Mouse (Mus musculus): ENCODE measurements around the gene Psmg1. TPM values are rescaled to one million over a fixed set of nuclear protein-coding genes. Genes with fewer than 3 reads are reported as not detected.
A peak's percentile ranks its signal among the peaks of the same experiment; 100 is the strongest.
"Not testable (repeated sequence)": the region's sequence is repeated elsewhere in the genome, so short reads cannot be mapped to it uniquely, and the experiment has no call there.

Gene Psmg1
- polyA plus RNA-seq, 1 experiment from 2014 or later = 87.1 TPM

DNA sequence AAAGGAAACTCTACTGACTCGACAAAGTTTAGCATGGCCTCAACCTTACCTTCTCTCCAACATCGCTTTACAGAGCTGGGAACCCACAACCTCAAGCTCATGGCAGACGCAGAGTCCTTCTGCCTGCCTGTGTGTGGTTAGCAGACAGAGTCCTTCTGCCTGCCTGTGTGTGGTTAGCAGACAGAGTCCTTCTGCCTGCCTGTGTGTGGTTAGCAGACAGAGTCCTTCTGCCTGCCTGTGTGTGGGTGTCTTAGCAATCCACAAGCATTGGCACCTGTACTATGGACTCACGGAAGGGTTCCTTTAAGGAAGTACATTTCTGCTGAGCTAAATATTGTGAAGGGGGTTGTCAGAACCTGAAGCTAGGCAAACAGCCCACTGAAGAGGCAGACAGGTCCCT, 3.8 kb upstream of the Psmg1 start:
- H3K27ac ChIP-seq; H3K9ac ChIP-seq; H3K4me3 ChIP-seq; H3K27me3 ChIP-seq; H3K9me3 ChIP-seq; H3K4me2 ChIP-seq (replicated peaks); ATAC-seq (ENCODE audit: low FRiP score, low read depth): not testable (repeated sequence)
- WGBS = 87% methylated on average over 4 of the region's 4 CpGs
- H3K4me1 ChIP-seq = peaks cover 13% of the 10 kb centered on the region
- H3K36me3 ChIP-seq = peaks cover 52% of the 10 kb centered on the region

DNA sequence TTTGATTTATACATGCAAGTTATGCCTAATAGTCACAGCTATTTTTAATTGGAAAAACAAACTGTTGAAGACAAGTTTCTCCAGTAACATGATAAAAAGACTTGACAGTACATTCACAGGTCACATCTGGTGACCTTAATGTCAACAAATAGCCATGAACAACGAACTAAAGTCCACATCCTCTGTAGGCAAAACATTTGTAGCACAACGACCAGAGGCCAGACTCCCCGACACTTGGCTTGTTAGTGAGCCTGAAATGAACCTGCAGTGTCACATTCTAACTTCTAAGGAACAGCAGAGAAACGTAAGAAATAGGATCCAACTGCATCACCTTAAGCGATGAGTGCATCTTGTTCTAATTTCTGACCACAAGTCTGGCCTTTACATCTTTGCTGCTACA, 1.8 kb upstream of the Psmg1 start:
- no peak for ATAC-seq (ENCODE audit: low FRiP score, low read depth)
- Histone ChIP-seq H3K4me3 (no peak overlapping the region), H3K9me3 (no peaks in the 10 kb centered on the region), H3K4me1 (peaks cover 19% of the 10 kb centered on the region), H3K9ac (no peak overlapping the region), H3K27me3 (no peaks in the 10 kb centered on the region), H3K36me3 (peaks cover 52% of the 10 kb centered on the region), H3K27ac (no peak overlapping the region), H3K4me2 (replicated peaks) (no peak overlapping the region)
- 46% methylated on average over 5 of the region's 5 CpGs for WGBS

DNA sequence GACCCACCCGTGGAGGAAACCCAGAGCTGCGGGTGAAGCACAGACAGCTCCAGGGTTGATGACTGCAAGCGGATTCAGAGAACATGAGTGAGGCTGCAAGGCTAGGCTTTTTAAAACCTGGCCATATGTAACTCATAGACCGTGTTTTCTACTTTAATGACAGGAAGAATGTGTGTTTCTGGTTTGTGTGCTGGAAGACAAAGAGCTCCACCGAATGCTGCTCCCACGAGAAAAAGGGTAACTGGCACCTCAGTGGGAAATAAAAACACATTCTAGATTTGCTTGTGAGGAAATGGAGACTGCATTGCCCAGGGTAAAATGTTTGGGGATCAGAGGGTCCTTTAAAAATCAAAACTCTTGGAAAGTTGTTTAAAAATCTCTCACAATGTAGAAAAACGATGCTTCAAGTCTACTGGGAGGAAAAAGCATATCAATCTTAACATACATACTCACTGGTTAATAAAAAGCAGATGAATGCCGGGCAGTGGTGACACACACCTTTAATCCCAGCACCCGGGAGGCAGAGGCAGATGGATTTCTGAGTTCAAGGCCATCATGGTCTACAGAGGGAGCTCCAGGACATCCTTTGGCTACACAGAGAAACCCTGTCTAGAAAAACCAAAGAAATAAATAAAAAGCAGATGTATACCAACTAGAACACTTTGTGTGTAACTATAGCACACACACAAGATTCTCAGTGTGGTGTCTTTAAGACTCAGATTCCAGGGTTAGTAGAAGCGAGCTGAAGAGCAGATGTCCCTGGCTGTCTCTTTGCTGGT, 551 bp upstream of the Psmg1 start:
- 5% methylated on average over 10 of the region's 10 CpGs for WGBS
- peak overlapping the region; percentile 80 for H3K4me3 ChIP-seq
- peaks cover 19% of the 10 kb centered on the region for H3K4me1 ChIP-seq
- H3K9ac ChIP-seq = peak overlapping the region; percentile 78
- no peak for ATAC-seq (ENCODE audit: low FRiP score, low read depth)
- peaks cover 52% of the 10 kb centered on the region for H3K36me3 ChIP-seq
- H3K4me2 ChIP-seq (replicated peaks) = peak overlapping the region; percentile 73
- no peaks in the 10 kb centered on the region for H3K27me3 ChIP-seq
- peak overlapping the region; percentile 91 for H3K27ac ChIP-seq
- H3K9me3 ChIP-seq = no peaks in the 10 kb centered on the region

DNA sequence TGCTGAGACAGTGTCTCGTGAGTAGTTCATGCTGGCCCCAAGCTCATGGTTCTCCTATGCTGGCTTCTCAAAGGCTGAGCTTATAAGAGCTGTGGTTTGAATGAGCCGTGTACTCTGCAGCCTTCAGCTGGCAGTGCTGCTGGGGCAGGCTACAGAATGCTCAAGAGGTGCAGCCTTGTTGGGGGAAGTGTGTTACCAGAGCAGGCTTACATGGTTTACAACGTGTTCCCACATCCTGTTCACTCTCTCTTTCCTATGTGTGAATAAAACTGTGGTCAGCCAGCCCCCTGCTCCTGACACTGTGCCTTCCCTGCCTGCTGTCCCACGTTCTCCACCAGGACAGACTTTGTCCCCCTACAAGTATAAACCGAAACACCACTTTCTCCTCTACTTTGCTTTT, 5.8 kb downstream of the Psmg1 start:
- H3K4me3 ChIP-seq = no peak overlapping the region
- WGBS = 78% methylated on average over 5 of the region's 5 CpGs
- H3K4me2 ChIP-seq (replicated peaks) = no peak overlapping the region
- no peak overlapping the region for H3K27ac ChIP-seq
- H3K9ac ChIP-seq = no peak overlapping the region
- no peaks in the 10 kb centered on the region for H3K9me3 ChIP-seq
- no peak for ATAC-seq (ENCODE audit: low FRiP score, low read depth)
- H3K27me3 ChIP-seq = no peaks in the 10 kb centered on the region
- H3K36me3 ChIP-seq = peaks cover 71% of the 10 kb centered on the region
- peaks cover 11% of the 10 kb centered on the region for H3K4me1 ChIP-seq

DNA sequence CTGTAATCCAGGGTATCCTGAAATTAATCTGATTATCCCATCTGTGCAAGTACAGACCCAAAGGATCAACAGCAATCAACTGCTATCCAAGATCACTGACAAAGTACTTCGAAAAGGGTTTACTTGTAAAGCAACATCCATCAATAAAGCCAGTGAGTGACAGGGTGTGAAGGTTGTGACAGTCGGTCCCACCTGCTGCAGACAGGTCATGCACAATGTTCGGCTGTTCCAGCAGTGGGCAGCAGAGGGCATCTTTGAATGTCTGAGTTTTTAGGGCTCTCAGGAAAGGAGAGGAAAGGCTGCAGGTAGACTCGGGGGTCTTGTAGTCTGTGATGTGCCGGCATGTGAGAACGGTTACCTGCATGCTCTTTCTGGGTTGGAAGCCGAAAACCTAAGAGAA, 7.2 kb downstream of the Psmg1 start:
- Histone ChIP-seq H3K36me3 (peaks cover 73% of the 10 kb centered on the region), H3K4me1 (0 out of 2 replicates have a peak, but pooled peaks cover 3% of the 10 kb centered on the region), H3K4me2 (replicated peaks) (no peak overlapping the region), H3K4me3 (no peak overlapping the region), H3K9ac (no peak overlapping the region), H3K27ac (no peak overlapping the region), H3K9me3 (no peaks in the 10 kb centered on the region), H3K27me3 (no peaks in the 10 kb centered on the region)
- WGBS = 78% methylated on average over 7 of the region's 7 CpGs
- no peak for ATAC-seq (ENCODE audit: low FRiP score, low read depth)

DNA sequence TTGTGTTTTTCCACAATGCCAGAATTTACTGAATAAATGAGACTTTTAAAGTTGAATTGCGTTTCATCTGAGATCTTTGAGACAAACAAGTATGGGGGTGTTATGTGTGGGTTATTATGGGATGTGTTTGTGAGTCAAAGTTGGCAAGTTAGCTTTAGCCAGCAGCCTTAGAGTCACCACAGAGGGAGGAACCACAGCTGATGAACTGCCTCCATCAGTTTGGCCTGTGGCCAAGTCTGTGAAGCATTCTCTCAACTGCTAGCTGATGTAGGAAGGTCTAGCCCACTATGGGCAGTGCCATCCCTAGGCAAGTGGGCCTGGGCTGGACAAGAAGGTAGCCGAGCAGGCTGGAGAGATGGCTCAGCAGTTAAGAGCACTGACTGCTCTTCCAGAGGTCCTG, 19.9 kb downstream of the Psmg1 start:
- no peak overlapping the region for H3K4me2 ChIP-seq (replicated peaks)
- ATAC-seq (ENCODE audit: low FRiP score, low read depth) = no peak
- no peaks in the 10 kb centered on the region for H3K9me3 ChIP-seq
- H3K27ac ChIP-seq = no peak overlapping the region
- no peaks in the 10 kb centered on the region for H3K4me1 ChIP-seq
- H3K36me3 ChIP-seq = no peaks in the 10 kb centered on the region
- H3K4me3 ChIP-seq = no peak overlapping the region
- no peak overlapping the region for H3K9ac ChIP-seq
- 85% methylated on average over 2 of the region's 2 CpGs for WGBS
- no peaks in the 10 kb centered on the region for H3K27me3 ChIP-seq

DNA sequence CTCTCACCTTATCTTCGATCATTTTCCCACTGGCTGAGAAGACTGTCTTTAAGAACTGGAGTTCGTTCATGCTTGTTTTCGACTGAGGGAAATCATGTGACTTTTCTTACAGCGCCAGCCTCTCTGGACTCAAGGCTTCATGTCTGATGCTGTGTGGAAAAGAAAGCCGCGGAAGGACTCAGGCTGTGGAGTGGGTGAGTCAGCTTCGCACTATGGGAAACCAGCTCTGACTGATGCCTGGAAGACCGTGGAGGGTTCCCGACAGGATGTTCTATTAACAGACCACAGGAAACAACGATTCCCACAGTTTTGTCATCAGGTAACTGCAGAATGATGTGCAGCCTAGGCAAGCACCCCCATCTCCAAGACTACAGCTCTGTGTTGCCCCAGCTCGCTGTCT, 23.3 kb downstream of the Psmg1 start:
- H3K9ac ChIP-seq = no peak overlapping the region
- H3K36me3 ChIP-seq = no peaks in the 10 kb centered on the region
- no peaks in the 10 kb centered on the region for H3K9me3 ChIP-seq
- no peak overlapping the region for H3K4me3 ChIP-seq
- H3K4me2 ChIP-seq (replicated peaks) = no peak overlapping the region
- WGBS = 85% methylated on average over 11 of the region's 11 CpGs
- H3K4me1 ChIP-seq = peaks cover 14% of the 10 kb centered on the region
- no peaks in the 10 kb centered on the region; the same call in 1 of the 2 replicates for H3K27me3 ChIP-seq
- no peak for ATAC-seq (ENCODE audit: low FRiP score, low read depth)
- no peak overlapping the region for H3K27ac ChIP-seq

DNA sequence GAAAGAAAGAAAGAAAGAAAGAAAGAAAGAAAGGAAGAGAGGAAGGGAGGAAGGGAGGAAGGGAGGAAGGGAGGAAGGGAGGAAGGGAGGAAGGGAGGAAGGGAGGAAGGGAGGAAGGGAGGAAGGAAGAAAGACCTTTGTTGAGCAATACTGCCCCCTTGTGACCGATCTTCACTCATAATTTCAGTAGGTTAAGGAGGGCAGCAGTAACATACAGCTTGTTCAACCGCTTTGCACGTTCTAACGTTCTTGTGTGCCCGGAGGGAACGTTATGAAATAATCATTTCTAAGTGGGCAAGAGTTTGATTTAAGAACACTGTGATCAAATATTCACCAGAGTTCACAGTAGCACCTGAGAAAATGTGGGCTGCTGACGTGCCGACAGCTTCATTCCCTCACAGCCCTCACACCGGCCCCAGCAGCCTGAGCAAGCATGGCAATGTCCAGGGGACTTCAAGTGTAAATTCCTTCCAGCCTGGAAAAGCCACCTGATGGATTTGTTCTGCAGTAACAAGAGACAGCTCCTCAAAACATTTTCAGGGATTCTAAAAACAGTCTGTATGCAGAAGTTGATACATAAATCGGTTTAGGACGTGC, 26.2 kb downstream of the Psmg1 start:
- no peak overlapping the region for H3K4me3 ChIP-seq
- ATAC-seq (ENCODE audit: low FRiP score, low read depth) = no peak
- H3K27me3 ChIP-seq = no peaks in the 10 kb centered on the region; the same call in 1 of the 2 replicates
- no peak overlapping the region for H3K27ac ChIP-seq
- WGBS = 32% methylated on average over 11 of the region's 11 CpGs
- peaks cover 19% of the 10 kb centered on the region for H3K4me1 ChIP-seq
- no peak overlapping the region for H3K9ac ChIP-seq
- H3K9me3 ChIP-seq = no peaks in the 10 kb centered on the region
- peak overlapping the region; percentile 19; the same call in 1 of the 2 replicates for H3K4me2 ChIP-seq (replicated peaks)
- H3K36me3 ChIP-seq = no peaks in the 10 kb centered on the region

DNA sequence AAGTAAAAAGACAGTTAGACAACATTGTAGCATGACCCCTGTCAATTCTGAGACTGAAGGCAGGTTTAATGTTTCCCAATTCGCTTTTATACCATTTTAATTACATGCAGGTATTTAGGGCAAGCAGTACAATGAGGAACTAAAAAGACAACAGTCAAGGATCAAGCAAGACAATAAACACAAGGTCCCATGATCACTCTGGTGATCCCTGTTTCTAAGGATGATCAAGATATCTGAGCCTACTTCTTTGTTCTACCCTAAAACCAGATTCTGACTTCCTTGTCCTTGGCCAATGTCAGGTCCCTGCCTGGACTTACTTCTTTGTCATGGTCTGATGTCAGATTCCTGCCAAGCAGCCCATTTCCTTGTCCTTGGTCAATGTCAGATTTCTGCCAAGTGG, 29.3 kb downstream of the Psmg1 start:
- peaks cover 19% of the 10 kb centered on the region for H3K4me1 ChIP-seq
- H3K4me2 ChIP-seq (replicated peaks); H3K4me3 ChIP-seq; H3K27ac ChIP-seq; H3K9ac ChIP-seq; ATAC-seq (ENCODE audit: low FRiP score, low read depth); H3K9me3 ChIP-seq; H3K36me3 ChIP-seq; H3K27me3 ChIP-seq: not testable (repeated sequence)
- 64% methylated on average over 1 of the region's 1 CpGs for WGBS

DNA sequence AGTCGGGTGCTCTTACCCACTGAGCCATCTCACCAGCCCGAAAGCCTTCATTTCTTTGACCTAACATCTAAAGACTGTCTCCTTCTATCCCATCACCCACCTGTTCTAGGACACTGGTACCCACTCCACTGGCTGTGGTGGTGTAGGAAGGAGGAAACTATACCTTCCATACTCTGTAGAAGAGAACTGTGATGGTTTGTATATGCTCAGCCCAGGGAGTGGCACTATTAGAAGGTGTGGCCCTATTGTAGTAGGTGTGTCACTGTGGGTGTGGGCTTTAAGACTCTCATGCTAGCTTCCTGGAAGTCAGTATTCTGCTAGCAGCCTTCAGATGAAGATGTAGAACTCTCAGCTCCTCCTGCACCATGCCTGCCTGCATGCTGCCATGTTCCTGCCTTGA, 30.1 kb downstream of the Psmg1 start:
- not testable (repeated sequence) for ATAC-seq (ENCODE audit: low FRiP score, low read depth); H3K9me3 ChIP-seq
- 88% methylated on average over 2 of the region's 2 CpGs for WGBS

DNA sequence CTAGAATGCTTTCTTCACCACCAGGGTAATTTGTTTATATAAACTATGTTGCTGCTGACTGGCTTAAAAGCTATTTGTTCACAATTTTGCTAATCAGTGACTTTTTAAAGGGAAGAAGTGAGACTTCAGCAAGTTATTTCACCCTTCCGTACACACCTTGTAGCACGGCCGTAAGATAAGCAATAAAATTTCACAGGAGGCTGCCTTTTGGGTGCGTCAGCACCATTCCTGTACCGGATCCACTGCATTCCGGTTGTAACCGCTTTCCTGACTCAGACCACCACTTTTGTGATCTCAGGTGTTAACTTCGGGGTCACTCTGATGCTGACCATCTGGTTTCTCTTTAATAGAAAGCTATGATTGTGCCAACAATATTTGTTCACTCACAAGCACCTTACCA, 32.7 kb downstream of the Psmg1 start:
- H3K36me3 ChIP-seq = no peaks in the 10 kb centered on the region
- H3K4me2 ChIP-seq (replicated peaks) = no peak overlapping the region
- no peak for ATAC-seq (ENCODE audit: low FRiP score, low read depth)
- H3K4me3 ChIP-seq = no peak overlapping the region
- WGBS = 57% methylated on average over 8 of the region's 8 CpGs
- peaks cover 17% of the 10 kb centered on the region for H3K4me1 ChIP-seq
- H3K27me3 ChIP-seq = no peaks in the 10 kb centered on the region
- no peak overlapping the region for H3K27ac ChIP-seq
- H3K9me3 ChIP-seq = no peaks in the 10 kb centered on the region; the same call in 1 of the 2 replicates
- H3K9ac ChIP-seq = no peak overlapping the region

More for the DNA sequence above, 30.1 kb downstream of the Psmg1 start:
- H3K36me3 ChIP-seq; H3K4me2 ChIP-seq (replicated peaks); H3K9ac ChIP-seq; H3K27ac ChIP-seq; H3K27me3 ChIP-seq; H3K4me3 ChIP-seq: not testable (repeated sequence)
- peaks cover 23% of the 10 kb centered on the region for H3K4me1 ChIP-seq

DNA sequence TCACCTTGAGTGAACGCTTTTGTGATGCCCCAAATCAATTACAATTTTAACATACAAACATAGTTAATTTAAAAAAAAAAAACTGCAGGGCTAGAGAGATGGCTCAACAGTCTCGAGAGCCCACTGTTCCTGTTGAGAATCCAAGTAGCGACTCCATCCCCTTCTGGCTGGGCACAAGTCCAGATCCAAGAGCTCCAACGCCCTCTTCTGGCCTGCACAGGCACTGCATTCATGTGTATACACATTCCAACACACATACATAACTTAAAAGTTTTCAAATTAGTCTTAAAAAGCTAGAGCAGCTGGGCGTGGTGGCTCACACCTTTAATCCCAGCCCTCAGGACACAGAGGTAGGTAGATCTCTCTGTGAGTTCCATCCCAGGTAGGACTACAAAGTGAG, 34.1 kb downstream of the Psmg1 start:
- Histone ChIP-seq H3K4me3 (no peak overlapping the region), H3K9ac (no peak overlapping the region), H3K27ac (no peak overlapping the region), H3K36me3 (no peaks in the 10 kb centered on the region; the same call in 1 of the 2 replicates), H3K4me1 (0 out of 2 replicates have a peak, but pooled peaks cover 5% of the 10 kb centered on the region), H3K27me3 (no peaks in the 10 kb centered on the region), H3K4me2 (replicated peaks) (no peak overlapping the region), H3K9me3 (no peaks in the 10 kb centered on the region; the same call in 1 of the 2 replicates)
- WGBS = 63% methylated on average over 5 of the region's 5 CpGs
- no peak for ATAC-seq (ENCODE audit: low FRiP score, low read depth)

All from limb, embryonic 13.5 days (tissue).